Mouse (Mus musculus) mouse trophoblast stem cell (cell line): ENCODE data around the gene Eps8l1.

Experiments
- in situ Hi-C, 2 experiments: fragments of 300-500 bp; cut with MseI, MboI; formaldehyde crosslinking; loops; 2 replicates in 1 of 2; 3 replicates in 1 of 2; pipeline ENCODE4 v1.15.1; 2025

The Eps8l1 gene

GRCm38 (mm10) chr7:4473940-4474339 lies 13.5 kb downstream of the Eps8l1 start:
- in situ Hi-C loops, result loop anchor here in 1 of 2 experiments (25.0 kb wide), 1 partner anchor 762 kb away; the partner anchor contains the start of genes Pirb and Rps9

- in situ Hi-C loops, result loop anchor here (5.0 to 25.0 kb wide), 2 partner anchors 49 to 766 kb away; partner anchors contain the start of genes Pirb (in 1 of the 2) and Rps9 (in 1 of the 2)
Measured at GRCm38 (mm10) chr7:4478021-4478795, 17.7 kb downstream of the Eps8l1 start.

- in situ Hi-C loops, result loop anchor here (5.0 to 25.0 kb wide), 2 partner anchors 48 to 767 kb away; partner anchors contain the start of genes Pirb (in 1 of the 2) and Rps9 (in 1 of the 2)
Measured at GRCm38 (mm10) chr7:4478796-4479291, 18.4 kb downstream of the Eps8l1 start.

- in situ Hi-C loops, result loop anchor here (5.0 to 25.0 kb wide), 2 partner anchors 48 to 767 kb away; partner anchors contain the start of genes Pirb (in 1 of the 2) and Rps9 (in 1 of the 2)
Measured at GRCm38 (mm10) chr7:4479674-4480073, 19.2 kb downstream of the Eps8l1 start.

- in situ Hi-C loops, result loop anchor here in 1 of 2 experiments (25.0 kb wide), 1 partner anchor 770 kb away; the partner anchor contains the start of genes Pirb and Rps9
Measured at GRCm38 (mm10) chr7:4482281-4482680, 21.8 kb downstream of the Eps8l1 start.

GRCm38 (mm10) chr7:4491308-4491707 lies 30.8 kb downstream of the Eps8l1 start:
- in situ Hi-C loops, result loop anchor here in 1 of 2 experiments (25.0 kb wide), 1 partner anchor 779 kb away; the partner anchor contains the start of genes Pirb and Rps9

- in situ Hi-C loops, result loop anchor here in 1 of 2 experiments (25.0 kb wide), 1 partner anchor 780 kb away; the partner anchor contains the start of genes Pirb and Rps9
Measured at GRCm38 (mm10) chr7:4492284-4493224, 32.1 kb downstream of the Eps8l1 start.

- in situ Hi-C loops, result loop anchor here in 1 of 2 experiments (25.0 kb wide), 1 partner anchor 782 kb away; the partner anchor contains the start of genes Pirb and Rps9
Measured at GRCm38 (mm10) chr7:4493991-4494390, 33.5 kb downstream of the Eps8l1 start.

- in situ Hi-C loops, result loop anchor here in 1 of 2 experiments (25.0 kb wide), 1 partner anchor 784 kb away; the partner anchor contains the start of genes Pirb and Rps9
Measured at GRCm38 (mm10) chr7:4496468-4496867, 36.0 kb downstream of the Eps8l1 start.

GRCm38 (mm10) chr7:4497271-4497903 lies 36.9 kb downstream of the Eps8l1 start:
- in situ Hi-C loops, result loop anchor here in 1 of 2 experiments (25.0 kb wide), 1 partner anchor 785 kb away; the partner anchor contains the start of genes Pirb and Rps9

- in situ Hi-C loops, result loop anchor here in 1 of 2 experiments (25.0 kb wide), 1 partner anchor 786 kb away; the partner anchor contains the start of genes Pirb and Rps9
Measured at GRCm38 (mm10) chr7:4498251-4498650, 37.8 kb downstream of the Eps8l1 start.

GRCm38 (mm10) chr7:4499034-4499433 lies 38.6 kb downstream of the Eps8l1 start:
- in situ Hi-C loops, result loop anchor here in 1 of 2 experiments (25.0 kb wide), 1 partner anchor 787 kb away; the partner anchor contains the start of genes Pirb and Rps9

GRCm38 (mm10) chr7:4500892-4501471 lies 40.5 kb downstream of the Eps8l1 start:
- in situ Hi-C loops, result no loop called here

- in situ Hi-C loops, result no loop called here
Measured at GRCm38 (mm10) chr7:4501558-4502397, 41.3 kb downstream of the Eps8l1 start, which contains the start of gene Ppp1r12c. Ppp1r12c (minus strand) TSS chr7:4501680.

- in situ Hi-C loops, result no loop called here
Measured at GRCm38 (mm10) chr7:4502421-4503090, 42.1 kb downstream of the Eps8l1 start.

- in situ Hi-C loops, result no loop called here
Measured at GRCm38 (mm10) chr7:4503100-4503499, 42.6 kb downstream of the Eps8l1 start.

GRCm38 (mm10) chr7:4503858-4504257 lies 43.4 kb downstream of the Eps8l1 start:
- in situ Hi-C loops, result no loop called here
